Mouse (Mus musculus) forebrain, embryonic 12.5 days (tissue): ENCODE data around the gene Selenom. TPM values are rescaled to one million over a fixed set of nuclear protein-coding genes. Genes with fewer than 3 reads are reported as not detected.

Source experiments
- ATAC-seq: fragments of 200-750 bp; cut with Nextera tagmentation; 2 replicates; pipeline ENCODE4 v1.8.0; 2017; ENCODE audit warnings: moderate TSS enrichment; ENCODE audit not compliant: low FRiP score
- H3K27ac ChIP-seq: fragments of 300-500 bp; sonication (generic); 2 replicates; pipeline ENCODE4 v1.5.1; 2016; ENCODE audit warnings: mild to moderate bottlenecking
- H3K27me3 ChIP-seq: fragments of 300-500 bp; sonication (generic); 2 replicates; pipeline ENCODE4 v1.6.1; 2016; ENCODE audit warnings: mild to moderate bottlenecking
- H3K36me3 ChIP-seq: fragments of 300-500 bp; sonication (generic); replicated peaks from 2 replicates; pipeline ENCODE4 v1.6.1; 2016; ENCODE audit warnings: mild to moderate bottlenecking
- H3K4me1 ChIP-seq: fragments of 300-500 bp; sonication (generic); 2 replicates; pipeline ENCODE4 v1.6.1; 2016
- H3K4me2 ChIP-seq: fragments of 300-500 bp; sonication (generic); 2 replicates; pipeline ENCODE4 v1.6.1; 2016; ENCODE audit warnings: mild to moderate bottlenecking, moderate library complexity
- H3K4me3 ChIP-seq: fragments of 300-500 bp; sonication (generic); replicated peaks from 2 replicates; pipeline ENCODE4 v1.5.1; 2016; ENCODE audit warnings: mild to moderate bottlenecking
- H3K9ac ChIP-seq: fragments of 300-500 bp; sonication (generic); 2 replicates; pipeline ENCODE4 v1.6.1; 2016; ENCODE audit warnings: mild to moderate bottlenecking
- H3K9me3 ChIP-seq: fragments of 300-500 bp; sonication (generic); 2 replicates; pipeline ENCODE4 v1.6.1; 2016
- WGBS: fragments of 180-500 bp; shearing (Covaris S2); methylation state at CpG from one replicate; pipeline ENCODE4 v1.1.7; 2016; 5-methylcytosine and 5-hydroxymethylcytosine counted together
- polyA plus RNA-seq: library from polyadenylated mRNA; unstranded; fragments of >200 nt; fragmentation: Nextera tagmentation; extraction: Ambion mirVana; gene quantifications from 2 replicates; pipeline ENCODE4 v1.2.1, GENCODE M21; 2016

Selenom gene
- polyA plus RNA-seq, 1 experiment from 2014 or later: 51.0 TPM

DNA sequence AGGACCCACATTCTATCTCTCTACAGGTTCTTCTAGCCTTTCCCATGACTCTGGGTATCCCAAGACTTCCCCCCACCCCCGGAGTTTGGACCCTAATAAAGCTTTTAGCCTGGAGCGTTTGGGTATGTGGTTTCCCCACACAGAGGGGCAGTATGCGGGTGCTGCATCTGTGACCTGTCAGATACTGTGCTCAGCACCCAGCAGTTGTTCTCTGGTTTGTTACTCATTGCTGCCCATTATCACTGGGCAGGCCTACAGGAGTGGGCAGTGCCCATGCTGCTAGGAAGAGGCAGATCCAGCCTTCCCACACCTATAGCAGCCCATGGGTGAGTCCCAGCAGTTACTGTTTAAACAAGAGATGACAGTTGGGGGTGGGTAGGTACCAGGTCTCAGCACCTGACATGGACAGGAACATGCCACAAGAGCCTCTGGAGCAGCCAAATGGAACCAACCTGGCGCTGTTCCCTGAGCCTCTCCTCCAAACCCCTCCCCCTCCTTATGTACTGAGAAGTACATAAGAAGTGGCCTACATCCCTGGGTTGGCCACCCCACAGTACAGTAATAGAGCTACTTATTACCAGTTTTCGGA, 22.4 kb downstream of the Selenom start:
- WGBS: 96% methylated on average over 5 of the region's 5 CpGs
- H3K27ac ChIP-seq: no peak overlapping the region
- H3K4me3 ChIP-seq: no peak overlapping the region
- peaks cover 30% of the 10 kb centered on the region for H3K4me1 ChIP-seq
- ATAC-seq: no peak
- 0 out of 2 replicates have a peak, but pooled peaks cover 4% of the 10 kb centered on the region for H3K27me3 ChIP-seq
- no peak overlapping the region for H3K9ac ChIP-seq
- H3K36me3 ChIP-seq: peaks cover 14% of the 10 kb centered on the region
- H3K9me3 ChIP-seq: no peaks in the 10 kb centered on the region
- 0 out of 2 replicates have a peak overlapping the region, but pooled peaks have one; percentile 76 for H3K4me2 ChIP-seq

DNA sequence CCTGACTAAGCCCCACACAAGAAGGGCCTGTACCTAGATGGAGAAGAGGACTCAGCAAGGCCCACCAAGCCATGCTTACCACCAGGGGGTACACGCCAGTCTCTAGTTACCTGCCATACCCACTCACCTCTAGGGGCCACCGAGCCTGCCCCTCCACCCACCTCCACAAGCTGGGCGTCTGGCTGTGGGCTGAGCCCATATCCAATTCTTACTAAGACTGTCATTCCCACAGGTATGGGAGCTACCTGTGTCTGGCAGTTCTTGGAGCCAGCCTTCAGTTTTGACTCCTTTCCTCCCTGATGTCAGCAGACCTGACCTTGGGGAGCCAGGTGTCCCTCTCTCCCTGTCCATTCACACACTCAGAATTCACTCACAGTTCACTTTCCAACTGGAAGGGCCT, 23.2 kb downstream of the Selenom start:
- 0 out of 2 replicates have a peak, but pooled peaks cover 4% of the 10 kb centered on the region for H3K27me3 ChIP-seq
- peak overlapping the region; percentile 69 for H3K4me2 ChIP-seq
- H3K36me3 ChIP-seq: peaks cover 6% of the 10 kb centered on the region
- peak overlapping the region; percentile 29; the same call in 1 of the 2 replicates for H3K9ac ChIP-seq
- H3K4me3 ChIP-seq: 0 out of 2 replicates have a peak overlapping the region, but pooled peaks have one; percentile 5
- no peaks in the 10 kb centered on the region for H3K9me3 ChIP-seq
- ATAC-seq: no peak
- 89% methylated on average over 3 of the region's 3 CpGs for WGBS
- H3K27ac ChIP-seq: no peak overlapping the region
- peaks cover 30% of the 10 kb centered on the region for H3K4me1 ChIP-seq

DNA sequence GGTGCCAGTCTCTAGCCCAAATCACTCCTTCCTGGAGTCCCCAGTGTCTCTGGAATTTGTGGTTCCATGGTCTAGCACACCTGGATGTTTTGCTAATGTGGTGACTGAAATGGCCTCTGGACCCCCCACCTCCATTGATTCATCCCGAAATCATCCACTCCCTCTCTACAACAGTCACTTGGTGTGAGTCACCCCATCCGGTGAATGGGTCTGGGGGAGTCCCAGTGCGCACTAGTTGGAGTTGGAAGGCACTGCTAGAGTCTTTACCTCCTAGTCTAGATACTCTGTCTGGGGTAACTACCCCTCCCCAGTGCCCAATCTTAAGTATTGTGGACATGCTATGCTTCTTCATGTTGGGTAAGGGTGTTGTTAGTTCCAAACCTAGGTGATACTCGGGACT, 23.9 kb downstream of the Selenom start:
- Histone ChIP-seq H3K9me3 (no peaks in the 10 kb centered on the region), H3K4me3 (peak overlapping the region; percentile 58), H3K27me3 (0 out of 2 replicates have a peak, but pooled peaks cover 4% of the 10 kb centered on the region), H3K27ac (no peak overlapping the region), H3K4me1 (peaks cover 30% of the 10 kb centered on the region), H3K36me3 (no peaks in the 10 kb centered on the region; the same call in 1 of the 2 replicates), H3K9ac (peak overlapping the region; percentile 74), H3K4me2 (peak overlapping the region; percentile 69)
- WGBS: 72% methylated on average over 4 of the region's 4 CpGs
- ATAC-seq: no peak

DNA sequence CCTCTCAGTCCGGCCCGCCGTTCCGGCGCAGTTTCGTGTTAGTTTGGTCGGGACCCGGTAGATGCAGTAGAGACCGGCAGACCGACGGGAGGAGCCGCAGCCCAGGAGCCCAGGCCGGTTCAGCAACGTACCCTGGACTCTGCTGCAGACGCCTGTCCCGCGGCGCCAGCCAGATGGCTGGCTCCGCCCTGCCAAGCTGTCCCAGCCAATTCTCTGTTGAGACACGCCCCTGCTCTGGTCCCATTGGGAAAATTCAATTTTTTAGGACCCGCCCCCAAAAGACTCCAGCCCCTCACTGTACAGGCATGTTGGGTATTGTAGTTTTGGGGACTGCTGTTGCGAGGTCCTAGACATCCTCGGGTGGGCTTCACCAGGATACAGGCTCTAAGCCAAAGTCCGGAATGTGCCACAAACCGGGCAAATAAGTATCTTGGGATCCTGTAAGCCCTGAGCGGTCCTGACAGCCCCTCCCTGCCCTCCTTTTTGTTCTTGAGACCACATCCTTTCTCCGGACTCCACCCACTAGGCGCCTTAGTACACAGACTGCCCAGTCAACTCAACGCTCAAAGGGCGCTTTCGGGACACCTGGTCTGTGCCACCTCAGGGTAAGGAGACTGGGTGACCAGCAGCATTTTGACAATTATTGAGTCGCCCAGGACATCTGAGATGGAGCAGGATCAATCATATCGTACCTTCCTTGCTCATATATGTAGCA, 24.8 kb downstream of the Selenom start:
- WGBS: 5% methylated on average over 33 of the region's 33 CpGs
- peak overlapping the region; percentile 69 for H3K4me2 ChIP-seq

DNA sequence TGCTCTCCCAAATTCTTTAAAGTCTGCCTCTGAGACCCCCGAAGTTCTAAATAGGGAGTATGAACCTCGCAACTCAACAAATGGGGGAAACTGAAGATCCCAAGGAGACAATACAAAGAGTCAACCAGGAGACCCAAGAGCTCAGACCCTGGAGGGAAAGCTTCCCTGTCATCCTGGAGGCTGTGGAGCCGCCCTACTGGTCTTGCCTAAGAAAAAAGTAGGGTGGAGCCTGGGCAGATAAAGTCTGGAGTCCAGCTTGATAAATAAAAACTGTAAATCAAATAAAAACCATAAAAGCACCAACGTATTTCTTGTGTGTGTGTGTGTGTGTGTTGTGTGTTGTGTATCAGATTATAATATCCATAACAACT, 25.3 kb downstream of the Selenom start:
- 83% methylated on average over 4 of the region's 4 CpGs for WGBS
- Histone ChIP-seq H3K9me3 (peaks cover 4% of the 10 kb centered on the region; the same call in 1 of the 2 replicates), H3K27ac (no peak overlapping the region)

More for the DNA sequence above, 24.8 kb downstream of the Selenom start:
- no peaks in the 10 kb centered on the region; the same call in 1 of the 2 replicates for H3K9me3 ChIP-seq
- 0 out of 2 replicates have a peak, but pooled peaks cover 4% of the 10 kb centered on the region for H3K27me3 ChIP-seq
- H3K4me3 ChIP-seq: peak overlapping the region; percentile 58
- H3K4me1 ChIP-seq: peaks cover 30% of the 10 kb centered on the region
- no peak overlapping the region for H3K27ac ChIP-seq
- no peaks in the 10 kb centered on the region; the same call in 1 of the 2 replicates for H3K36me3 ChIP-seq
- peak; percentile 95 for ATAC-seq
- H3K9ac ChIP-seq: peak overlapping the region; percentile 74

DNA sequence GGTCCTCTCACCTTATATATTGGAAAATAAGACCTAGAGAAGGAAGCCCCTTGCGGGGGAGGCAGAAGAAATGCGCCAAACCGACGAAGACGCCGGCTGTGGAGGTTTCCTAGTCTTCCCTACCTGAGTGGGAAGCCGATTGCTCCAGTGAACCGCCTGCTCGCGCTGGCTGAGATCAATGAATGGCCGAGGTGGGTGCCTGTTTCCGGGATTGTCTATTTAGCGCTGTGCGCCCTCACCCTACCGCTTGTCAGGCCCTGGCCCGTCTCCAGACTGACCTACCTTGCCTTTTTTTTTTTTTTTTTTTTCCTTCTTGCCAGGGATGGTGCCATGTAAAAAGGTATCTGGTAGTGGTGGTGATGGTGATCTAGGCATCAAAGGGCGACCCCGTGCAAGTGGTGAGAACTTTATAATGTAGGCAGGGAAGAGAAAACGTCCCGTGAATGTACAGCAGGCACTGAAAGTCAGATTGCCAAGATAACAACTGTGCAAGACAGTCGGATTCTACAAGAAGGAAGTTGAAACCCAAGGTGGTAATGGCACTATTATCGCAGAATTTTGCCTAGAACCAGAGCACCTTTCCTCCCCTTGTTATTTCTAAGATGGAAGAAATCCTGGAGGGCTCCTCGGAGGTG, 26.1 kb downstream of the Selenom start, which contains the start of gene Smtn:
Smtn (minus strand) TSS at position 162 of the 635 bp plus-strand sequence.
- Histone ChIP-seq H3K9me3 (peaks cover 4% of the 10 kb centered on the region; the same call in 1 of the 2 replicates), H3K36me3 (no peaks in the 10 kb centered on the region; the same call in 1 of the 2 replicates), H3K27me3 (0 out of 2 replicates have a peak, but pooled peaks cover 4% of the 10 kb centered on the region), H3K27ac (no peak within 1 kb of the TSS), H3K4me1 (peaks cover 24% of the 10 kb centered on the region), H3K9ac (peak within 1 kb of the TSS; percentile 36; the same call in 1 of the 2 replicates), H3K4me2 (peak within 1 kb of the TSS; percentile 69), H3K4me3 (peak within 1 kb of the TSS; percentile 58)
- 96% methylated on average over 23 of the region's 23 CpGs for WGBS
- no peak for ATAC-seq

More for the DNA sequence above, 25.3 kb downstream of the Selenom start:
- Histone ChIP-seq H3K4me3 (peak overlapping the region; percentile 58), H3K4me1 (peaks cover 28% of the 10 kb centered on the region), H3K36me3 (no peaks in the 10 kb centered on the region; the same call in 1 of the 2 replicates), H3K27me3 (0 out of 2 replicates have a peak, but pooled peaks cover 4% of the 10 kb centered on the region), H3K4me2 (peak overlapping the region; percentile 69), H3K9ac (no peak overlapping the region)
- no peak for ATAC-seq

DNA sequence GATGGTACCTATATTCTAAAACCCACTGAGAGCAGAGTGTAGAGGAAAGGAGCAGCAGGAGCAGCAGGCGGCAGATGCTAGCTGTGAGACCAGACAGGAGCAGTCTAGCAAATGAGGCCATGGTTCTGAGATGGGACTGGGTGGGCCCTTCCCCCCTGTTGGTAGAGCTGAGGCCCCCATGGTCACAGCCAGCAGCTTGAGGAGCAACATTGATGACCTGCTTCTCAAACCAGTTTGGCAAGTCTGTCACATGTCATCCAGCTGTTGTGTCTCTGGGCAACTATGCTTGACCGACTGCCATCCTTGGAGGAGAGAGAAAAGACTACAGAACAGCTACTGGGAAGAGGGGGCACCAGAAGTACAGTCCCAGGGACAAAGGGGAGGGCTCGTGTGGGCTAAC, 27.4 kb downstream of the Selenom start:
- 73% methylated on average over 3 of the region's 3 CpGs for WGBS
- Histone ChIP-seq H3K36me3 (no peaks in the 10 kb centered on the region; the same call in 1 of the 2 replicates), H3K4me2 (no peak overlapping the region), H3K27ac (no peak overlapping the region), H3K9me3 (peaks cover 4% of the 10 kb centered on the region; the same call in 1 of the 2 replicates), H3K4me3 (no peak overlapping the region), H3K9ac (no peak overlapping the region), H3K27me3 (peaks cover 6% of the 10 kb centered on the region; the same call in 1 of the 2 replicates), H3K4me1 (peaks cover 12% of the 10 kb centered on the region)
- no peak for ATAC-seq

DNA sequence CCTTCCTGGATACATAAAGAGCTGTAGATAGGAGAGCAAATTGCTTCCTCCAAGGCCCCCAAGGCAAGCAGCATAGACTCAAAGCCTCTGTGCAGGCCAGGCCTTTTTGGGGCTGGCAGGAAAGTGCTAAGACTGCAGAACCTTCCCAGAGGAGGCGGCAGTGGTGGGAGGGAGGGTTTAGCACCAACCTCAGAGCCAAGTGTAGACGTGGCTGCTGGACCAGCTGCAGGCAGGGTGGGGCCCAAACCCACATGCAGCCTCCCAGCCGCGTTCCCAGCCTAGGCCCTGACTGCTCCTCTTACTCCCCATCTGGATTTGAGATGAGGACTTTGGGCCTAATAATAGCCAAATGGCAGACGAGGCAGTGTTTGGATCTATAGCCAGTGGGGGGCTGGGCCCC, 28.5 kb downstream of the Selenom start:
- Histone ChIP-seq H3K4me2 (no peak overlapping the region), H3K27me3 (peaks cover 4% of the 10 kb centered on the region; the same call in 1 of the 2 replicates), H3K27ac (no peak overlapping the region), H3K4me3 (no peak overlapping the region), H3K9me3 (peaks cover 4% of the 10 kb centered on the region; the same call in 1 of the 2 replicates), H3K36me3 (no peaks in the 10 kb centered on the region), H3K4me1 (peaks cover 9% of the 10 kb centered on the region), H3K9ac (no peak overlapping the region)
- 49% methylated on average over 5 of the region's 5 CpGs for WGBS
- ATAC-seq: no peak

DNA sequence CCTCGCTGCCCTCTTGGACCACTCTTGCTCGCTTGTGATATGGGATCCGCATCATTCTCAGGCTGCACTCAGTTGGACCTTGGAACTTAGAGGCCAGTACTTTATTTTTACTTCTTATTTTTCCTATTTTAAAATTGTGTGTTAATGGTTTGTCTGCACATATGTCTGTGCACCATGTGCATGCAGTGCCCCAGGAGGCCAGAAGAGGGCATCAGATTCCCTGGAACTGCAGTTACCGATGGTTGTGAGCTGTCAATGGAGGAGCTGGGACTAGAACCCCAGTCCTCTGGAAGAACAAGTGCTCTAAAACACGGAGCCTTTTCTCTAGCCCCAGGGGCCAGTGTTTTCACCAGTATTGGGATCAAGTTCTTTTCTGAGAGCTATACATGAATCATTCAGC, 29.9 kb downstream of the Selenom start:
- Histone ChIP-seq H3K36me3 (no peaks in the 10 kb centered on the region), H3K27me3 (peaks cover 4% of the 10 kb centered on the region; the same call in 1 of the 2 replicates), H3K4me1 (peaks cover 4% of the 10 kb centered on the region), H3K9ac (no peak overlapping the region), H3K4me3 (no peak overlapping the region), H3K4me2 (no peak overlapping the region), H3K9me3 (peaks cover 4% of the 10 kb centered on the region; the same call in 1 of the 2 replicates), H3K27ac (no peak overlapping the region)
- no peak for ATAC-seq
- WGBS: 91% methylated on average over 5 of the region's 5 CpGs

DNA sequence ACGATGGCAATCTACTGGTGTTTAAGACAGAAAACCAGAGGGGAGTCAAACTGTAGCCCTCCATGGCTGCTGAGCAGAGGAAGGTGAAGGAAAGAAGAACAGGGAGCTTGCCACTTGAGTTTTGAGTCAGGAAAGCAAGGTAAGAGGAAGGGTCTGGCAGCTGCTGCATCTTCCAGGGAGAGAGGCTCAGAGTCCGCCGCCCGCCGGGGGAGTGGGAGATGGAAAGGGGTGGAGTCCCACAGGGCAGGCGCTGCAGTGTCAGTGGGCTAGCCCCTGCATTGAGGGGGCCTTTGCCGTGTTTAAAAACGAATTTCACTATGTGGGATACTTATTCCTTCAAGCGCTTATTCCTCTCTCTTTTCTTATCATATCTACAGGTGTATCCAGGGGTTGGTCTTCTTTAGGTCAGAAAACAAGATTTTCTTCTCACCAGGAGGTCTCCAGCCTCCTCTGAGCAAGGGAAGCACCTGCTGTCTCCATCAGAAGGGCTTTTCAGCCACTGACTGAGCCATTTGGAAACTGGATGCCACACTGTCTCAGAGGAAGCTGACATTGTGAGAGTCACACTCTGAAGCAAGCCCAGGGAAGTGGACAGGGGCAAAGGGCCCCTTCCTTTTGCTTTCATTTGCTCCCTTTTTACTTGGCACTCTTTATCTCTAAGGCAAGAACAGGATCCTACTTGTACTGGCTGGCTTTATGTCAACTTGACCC, 31.2 kb downstream of the Selenom start:
- H3K27ac ChIP-seq: no peak overlapping the region
- no peak overlapping the region for H3K4me2 ChIP-seq
- no peak for ATAC-seq
- peaks cover 4% of the 10 kb centered on the region for H3K4me1 ChIP-seq
- H3K9me3 ChIP-seq: peaks cover 4% of the 10 kb centered on the region; the same call in 1 of the 2 replicates
- peaks cover 4% of the 10 kb centered on the region; the same call in 1 of the 2 replicates for H3K27me3 ChIP-seq
- H3K9ac ChIP-seq: no peak overlapping the region
- 13% methylated on average over 9 of the region's 9 CpGs for WGBS
- H3K4me3 ChIP-seq: no peak overlapping the region
- H3K36me3 ChIP-seq: no peaks in the 10 kb centered on the region

DNA sequence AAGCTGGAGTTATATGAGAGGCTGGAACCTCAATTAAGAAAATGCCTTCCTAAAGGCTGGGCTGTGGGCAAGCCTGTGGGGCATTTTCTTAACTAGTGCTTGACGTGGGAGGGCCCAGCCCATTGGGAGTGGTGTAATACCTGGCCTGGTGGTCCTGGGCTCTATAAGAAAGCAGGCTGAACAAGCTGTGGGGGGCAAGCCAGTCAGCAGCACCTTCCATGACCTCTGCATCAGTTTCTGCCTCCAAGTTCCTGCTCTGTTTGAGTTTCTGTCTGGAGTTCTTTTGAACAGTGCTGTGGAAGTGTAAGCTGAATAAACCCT, 31.7 kb downstream of the Selenom start:
- H3K27ac ChIP-seq: no peak overlapping the region
- 35% methylated on average over 1 of the region's 1 CpGs for WGBS
- H3K9ac ChIP-seq: no peak overlapping the region

More for the DNA sequence above, 31.7 kb downstream of the Selenom start:
- peaks cover 4% of the 10 kb centered on the region; the same call in 1 of the 2 replicates for H3K27me3 ChIP-seq
- H3K4me1 ChIP-seq: peaks cover 4% of the 10 kb centered on the region
- no peak for ATAC-seq
- no peaks in the 10 kb centered on the region for H3K36me3 ChIP-seq
- no peak overlapping the region for H3K4me2 ChIP-seq
- no peak overlapping the region for H3K4me3 ChIP-seq
- H3K9me3 ChIP-seq: peaks cover 4% of the 10 kb centered on the region; the same call in 1 of the 2 replicates
